Mouse (Mus musculus): ENCODE data around the gene Olfr1138. TPM values are rescaled to one million over a fixed set of nuclear protein-coding genes. Genes with fewer than 3 reads are reported as not detected.

Olfr1138 gene
- total RNA-seq (2017), result not detected in 3 replicates

- no peak for ATAC-seq (replicated peaks; ENCODE audit: insufficient number of reproducible peaks, low FRiP score, low TSS enrichment, poor library complexity, severe bottlenecking)
Observed at GRCm38 (mm10) chr2:87739878-87740277, at the start of gene Olfr1138. Olfr1138 (minus strand) TSS chr2:87739978.

- ATAC-seq (replicated peaks; ENCODE audit: insufficient number of reproducible peaks, low FRiP score, low TSS enrichment, poor library complexity, severe bottlenecking), result no peak
Observed at GRCm38 (mm10) chr2:87779183-87779582, 39.4 kb upstream of the Olfr1138 start, which contains the start of gene Olfr152. Olfr152 (plus strand) TSS chr2:87779483.

- no peak for ATAC-seq (replicated peaks; ENCODE audit: insufficient number of reproducible peaks, low FRiP score, low TSS enrichment, poor library complexity, severe bottlenecking)
Observed at GRCm38 (mm10) chr2:87776143-87776542, 36.4 kb upstream of the Olfr1138 start.

GRCm38 (mm10) chr2:87753891-87754290 lies 14.1 kb upstream of the Olfr1138 start, which contains the start of gene Olfr1141:
Olfr1141 (minus strand) TSS chr2:87753991.
- no peak for ATAC-seq (replicated peaks; ENCODE audit: insufficient number of reproducible peaks, low FRiP score, low TSS enrichment, poor library complexity, severe bottlenecking)

DNA sequence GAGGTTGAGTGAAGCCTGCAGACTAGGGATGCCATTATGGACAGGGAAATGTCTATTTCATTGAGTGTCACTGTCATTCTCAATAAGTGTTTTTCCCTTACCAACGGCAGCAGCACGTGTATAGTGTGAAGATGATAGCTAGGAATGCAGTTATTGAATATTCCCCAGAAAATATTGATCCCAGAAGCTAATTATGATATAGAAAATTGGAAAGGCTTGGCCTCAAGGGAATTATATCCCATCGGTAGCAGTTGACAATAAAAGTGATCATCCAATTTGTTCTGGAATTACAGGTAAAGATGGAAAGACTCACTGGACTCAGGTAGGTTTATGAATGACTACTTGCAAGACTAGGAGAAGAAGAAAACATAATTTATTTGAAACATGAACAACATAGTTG lies 3.7 kb upstream of the Olfr1138 start, which contains the start of gene Olfr1140:
Olfr1140 (plus strand) TSS at position 301 of the 400 bp plus-strand sequence.
- ATAC-seq (replicated peaks; ENCODE audit: insufficient number of reproducible peaks, low FRiP score, low TSS enrichment, poor library complexity, severe bottlenecking), result no peak

- no peak for ATAC-seq (replicated peaks; ENCODE audit: insufficient number of reproducible peaks, low FRiP score, low TSS enrichment, poor library complexity, severe bottlenecking)
Observed at GRCm38 (mm10) chr2:87713079-87713478, 26.7 kb downstream of the Olfr1138 start, which contains the start of gene Olfr1137. Olfr1137 (minus strand) TSS chr2:87713179.

GRCm38 (mm10) chr2:87693847-87694246 lies 45.9 kb downstream of the Olfr1138 start, which contains the start of gene Olfr1136:
Olfr1136 (minus strand) TSS chr2:87693947.
- no peak for ATAC-seq (replicated peaks; ENCODE audit: insufficient number of reproducible peaks, low FRiP score, low TSS enrichment, poor library complexity, severe bottlenecking)

Other genes with a start within 250 kb of the Olfr1138 start
- not detected in 3 replicates for gene Pramel7, start 242.9 kb downstream of the Olfr1138 start, total RNA-seq (2017)
- gene Pramel6, start 233.4 kb downstream of the Olfr1138 start, total RNA-seq (2017), result not detected in 3 replicates
- gene Olfr153, start 208.2 kb downstream of the Olfr1138 start, total RNA-seq (2017), result not detected in 3 replicates
- not detected in 3 replicates for gene Olfr1128, start 194.4 kb downstream of the Olfr1138 start, total RNA-seq (2017)
- not detected in 3 replicates for gene Olfr1129, start 166.1 kb downstream of the Olfr1138 start, total RNA-seq (2017)
- gene Olfr1130, start 133.8 kb downstream of the Olfr1138 start, total RNA-seq (2017), result not detected in 3 replicates
- not detected in 3 replicates for gene Olfr1131, start 112.9 kb downstream of the Olfr1138 start, total RNA-seq (2017)
- not detected in 3 replicates for gene Olfr1132, start 102.4 kb downstream of the Olfr1138 start, total RNA-seq (2017)
- not detected in 3 replicates for gene Olfr1133, start 92.6 kb downstream of the Olfr1138 start, total RNA-seq (2017)
- not detected in 3 replicates for gene Olfr1134, start 81.5 kb downstream of the Olfr1138 start, total RNA-seq (2017)
- not detected in 3 replicates for gene Olfr1135, start 66.3 kb downstream of the Olfr1138 start, total RNA-seq (2017)
- not detected in 3 replicates for gene Olfr1136, start 46.0 kb downstream of the Olfr1138 start, total RNA-seq (2017)
- gene Olfr1137, start 26.8 kb downstream of the Olfr1138 start, total RNA-seq (2017), result not detected in 3 replicates
- gene Olfr1140, start 3.8 kb upstream of the Olfr1138 start, total RNA-seq (2017), result not detected in 3 replicates
- not detected in 3 replicates for gene Olfr1141, start 14.0 kb upstream of the Olfr1138 start, total RNA-seq (2017)
- gene Olfr152, start 39.5 kb upstream of the Olfr1138 start, total RNA-seq (2017), result 1.2 TPM in 1 of 3 replicates, not detected in the others
- gene Olfr1143, start 60.6 kb upstream of the Olfr1138 start, total RNA-seq (2017), result not detected in 3 replicates
- not detected in 3 replicates for gene Olfr1145, start 69.8 kb upstream of the Olfr1138 start, total RNA-seq (2017)
- gene Olfr1148, start 90.6 kb upstream of the Olfr1138 start, total RNA-seq (2017), result not detected in 3 replicates
- not detected in 3 replicates for gene Olfr1150-ps1, start 104.0 kb upstream of the Olfr1138 start, total RNA-seq (2017)
- not detected in 3 replicates for gene Olfr1151, start 115.9 kb upstream of the Olfr1138 start, total RNA-seq (2017)
- not detected in 3 replicates for gene Olfr1152, start 126.5 kb upstream of the Olfr1138 start, total RNA-seq (2017)
- not detected in 3 replicates for gene Olfr1153, start 155.0 kb upstream of the Olfr1138 start, total RNA-seq (2017)
- gene Olfr1154, start 165.2 kb upstream of the Olfr1138 start, total RNA-seq (2017), result not detected in 3 replicates
- gene Olfr1155, start 205.2 kb upstream of the Olfr1138 start, total RNA-seq (2017), result not detected in 3 replicates
- not detected in 3 replicates for gene Olfr1156, start 213.1 kb upstream of the Olfr1138 start, total RNA-seq (2017)
- gene Olfr1157, start 228.3 kb upstream of the Olfr1138 start, total RNA-seq (2017), result not detected in 3 replicates
- not detected in 3 replicates for gene Olfr74, start 234.7 kb upstream of the Olfr1138 start, total RNA-seq (2017)

Data from monocyte, adult 5-6 weeks (primary cell).